Mouse (Mus musculus): ENCODE measurements around the gene Parp6. TPM values are rescaled to one million over a fixed set of nuclear protein-coding genes. Genes with fewer than 3 reads are reported as not detected.
A peak's percentile ranks its signal among the peaks of the same experiment; 100 is the strongest.

Parp6 gene
- total and polyA plus RNA-seq, 3 experiments = 4.4 to 5.7 (median 4.6) TPM

DNA sequence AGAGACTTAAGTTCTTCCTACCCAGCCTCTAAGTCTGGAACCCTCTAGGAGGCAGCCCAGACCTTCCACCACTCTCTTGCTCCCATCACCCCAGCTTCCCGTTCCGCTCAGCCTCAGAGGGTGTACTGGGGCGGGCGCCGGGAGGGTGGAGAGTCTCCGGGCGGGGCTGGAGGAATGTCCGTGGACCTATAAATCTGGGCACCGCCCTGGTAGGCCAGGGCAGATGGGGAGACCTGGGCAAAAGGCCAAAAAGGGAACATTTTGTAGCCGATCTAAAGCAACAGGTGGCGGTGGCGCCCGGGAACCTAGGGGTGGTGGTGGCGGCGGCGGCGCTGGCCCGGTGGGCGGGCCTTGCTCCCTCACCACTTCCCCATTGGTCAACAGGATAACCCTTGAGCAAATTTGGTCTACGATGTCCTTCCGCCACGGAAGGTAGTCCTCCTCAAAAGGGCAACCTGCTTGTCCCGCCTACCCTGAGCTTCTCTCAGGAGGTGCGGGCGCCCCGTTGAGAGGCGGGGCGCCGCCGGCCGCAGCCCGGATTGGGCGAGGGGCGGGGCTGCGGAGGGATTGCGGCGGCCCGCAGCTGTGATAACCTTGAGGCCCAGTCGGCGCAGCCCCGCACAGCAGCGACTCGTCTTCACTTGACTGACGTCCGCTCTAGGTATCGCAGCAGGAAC, 39.0 kb downstream of the Parp6 start, which contains the start of gene Pkm (continued):
- TF ChIP-seq ZNF384 (IDR thresholded peaks at IDR 0.05; ENCODE audit: low read depth, low read length) (no peak), RAD21 (IDR thresholded peaks at IDR 0.05; ENCODE audit: low read depth, low read length) (peak; percentile 24), RCOR1 (conservative IDR thresholded peaks at IDR 0.05; ENCODE audit: low read depth, low read length) (no peak), SIN3A (IDR thresholded peaks at IDR 0.05; ENCODE audit: low read length) (no peak; the same call in 1 of the 2 replicates), JUND (conservative IDR thresholded peaks at IDR 0.05; ENCODE audit: low read depth, low read length) (no peak), USF2 (conservative IDR thresholded peaks at IDR 0.05; ENCODE audit: low read depth, low read length) (no peak), TCF12 (IDR thresholded peaks at IDR 0.05; ENCODE audit: low read depth, low read length) (peak; percentile 98), BHLHE40 (IDR thresholded peaks at IDR 0.05; ENCODE audit: low read depth, low read length) (peak; percentile 14; the same call in 1 of the 2 replicates), POLR2AphosphoS2 (IDR thresholded peaks at IDR 0.05; ENCODE audit: low read depth, low read length) (peak; percentile 98), HCFC1 (IDR thresholded peaks at IDR 0.05; ENCODE audit: low read depth, low read length) (peak; percentile 69)

DNA sequence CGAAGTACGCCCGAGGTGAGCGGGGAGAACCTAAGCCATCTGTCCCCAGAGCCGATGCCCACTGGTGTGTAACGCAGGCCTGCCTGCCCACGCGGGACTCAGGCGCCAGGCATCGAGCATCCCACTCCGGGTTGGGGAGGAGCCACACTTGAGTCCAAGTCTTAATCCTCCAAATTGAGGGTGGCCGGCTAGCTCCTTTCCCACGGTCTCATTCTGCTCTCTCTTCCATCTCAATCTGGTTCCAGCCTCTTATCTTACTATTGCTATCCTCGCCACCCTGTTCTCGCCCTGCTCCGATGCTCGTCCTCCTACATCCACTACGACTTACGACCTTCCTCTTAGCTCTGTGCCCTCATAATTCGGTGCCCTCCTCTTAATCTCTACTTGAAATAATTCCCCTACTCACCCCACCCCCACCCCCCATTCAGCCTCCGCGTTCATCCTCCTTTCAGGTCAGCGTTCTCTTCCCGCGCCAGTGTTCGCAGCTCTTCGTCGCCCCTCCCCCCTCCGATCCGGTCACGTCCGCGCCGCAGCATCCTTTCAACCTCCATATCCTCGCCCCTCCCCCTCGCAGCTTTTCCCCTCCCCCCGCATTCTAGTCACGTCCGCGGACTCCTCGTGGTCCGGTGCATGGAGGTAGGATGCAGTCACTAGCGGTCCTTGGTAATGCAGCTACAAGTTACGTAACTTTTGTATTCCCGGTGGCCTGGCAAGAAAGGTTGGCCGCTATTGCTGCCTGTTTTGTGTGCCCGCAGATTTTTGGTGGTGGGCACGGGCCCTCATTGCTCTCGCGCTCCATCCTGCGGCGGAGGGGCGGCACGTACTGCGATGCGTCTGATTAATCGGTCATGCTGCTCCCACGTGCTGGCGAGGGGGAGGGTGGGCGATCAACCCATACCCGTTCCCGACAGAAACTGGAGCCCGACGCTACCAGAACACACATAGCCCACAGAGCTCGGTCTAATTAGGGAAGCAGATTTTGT, 39.8 kb downstream of the Parp6 start:
- DNase-seq (ENCODE audit: extremely low read depth) = peak; percentile 90
- Histone ChIP-seq H3K9ac (ENCODE audit: insufficient read depth, low read depth) (peak overlapping the region; percentile 81), H3K4me2 (ENCODE audit: insufficient read depth, low read depth, poor library complexity, severe bottlenecking) (peak overlapping the region; percentile 96), H3K27me3 (replicated peaks) (no peaks in the 10 kb centered on the region), H3K36me3 (replicated peaks in 1 of 2; ENCODE audit: control insufficient read depth in 1 of 2, insufficient read depth in 1 of 2, low read length in 1 of 2) (peaks cover 7 to 29% of the 10 kb centered on the region in 2 experiments), H3K79me2 (replicated peaks; ENCODE audit: control insufficient read depth, extremely low read depth, insufficient read depth, poor library complexity, severe bottlenecking) (peaks cover 51% of the 10 kb centered on the region), H3K4me3 (replicated peaks in 1 of 3; ENCODE audit: low read depth in 2 of 3, low read length in 2 of 3, poor library complexity in 1 of 3) (peak overlapping the region; percentile 81 to 98 (median 88)), H3K4me1 (ENCODE audit: control insufficient read depth in 1 of 2, insufficient read depth in 2 of 2) (peaks cover 7 to 43% of the 10 kb centered on the region in 2 experiments), H3K27ac (ENCODE audit: insufficient read depth, low read depth) (peak overlapping the region; percentile 82), H3K9me3 (replicated peaks; ENCODE audit: low read length) (no peaks in the 10 kb centered on the region)
- dilution Hi-C loops (cut with MboI; ENCODE audit: extremely low pct_ligation_motif_present, extremely low pct_unique_long_range_greater_than_20kb, low sequenced_read_pairs) (no loop called here), in situ Hi-C loops (cut with MboI; ENCODE audit: low pct_ligation_motif_present, low pct_unique_long_range_greater_than_20kb, low sequenced_read_pairs) (no loop called here)
- TF ChIP-seq GABPA (IDR thresholded peaks at IDR 0.05; ENCODE audit: insufficient replicate concordance, low read depth, low read length) = no peak
- TF ChIP-seq ZKSCAN1 (IDR thresholded peaks at IDR 0.05; ENCODE audit: borderline replicate concordance, low read depth, low read length) = no peak
- TF ChIP-seq ZNF384 (IDR thresholded peaks at IDR 0.05; ENCODE audit: low read depth, low read length) = no peak
- TF ChIP-seq MAX (IDR thresholded peaks at IDR 0.05; ENCODE audit: low read length) = peak; percentile 92
- TF ChIP-seq NELFE (IDR thresholded peaks at IDR 0.05; ENCODE audit: low read depth, low read length) = 0 out of 2 replicates have a peak, but pooled peaks have one; percentile 45
- TF ChIP-seq ELF1 (IDR thresholded peaks at IDR 0.05; ENCODE audit: low read depth, low read length) = no peak
- peak; percentile 89 for TF ChIP-seq MYC (IDR thresholded peaks at IDR 0.05; ENCODE audit: low read depth, low read length)
- peak; percentile 97 for TF ChIP-seq MXI1 (IDR thresholded peaks at IDR 0.05; ENCODE audit: low read depth, low read length)
- 0 out of 2 replicates have a peak, but pooled peaks have one; percentile 23 for TF ChIP-seq HCFC1 (IDR thresholded peaks at IDR 0.05; ENCODE audit: low read depth, low read length)
- no peak; the same call in 1 of the 2 replicates for TF ChIP-seq USF1 (IDR thresholded peaks at IDR 0.05; ENCODE audit: low read depth, low read length)
- TF ChIP-seq NRF1 (IDR thresholded peaks at IDR 0.05; ENCODE audit: low read depth, low read length) = no peak
- TF ChIP-seq MAFK (IDR thresholded peaks at IDR 0.05; ENCODE audit: insufficient replicate concordance, low read length) = peak; percentile 19; the same call in 1 of the 2 replicates
- peak; percentile 89 for TF ChIP-seq SIN3A (IDR thresholded peaks at IDR 0.05; ENCODE audit: low read length)
- no peak; the same call in 1 of the 2 replicates for TF ChIP-seq MAZ (IDR thresholded peaks at IDR 0.05; ENCODE audit: low read depth, low read length)
- no peak for TF ChIP-seq PAX5 (IDR thresholded peaks at IDR 0.05; ENCODE audit: low read length)
- TF ChIP-seq POLR2AphosphoS2 (IDR thresholded peaks at IDR 0.05; ENCODE audit: low read depth, low read length) = peak; percentile 62; the same call in 1 of the 2 replicates
- no peak for TF ChIP-seq JUND (conservative IDR thresholded peaks at IDR 0.05; ENCODE audit: low read depth, low read length)
- TF ChIP-seq RCOR1 (conservative IDR thresholded peaks at IDR 0.05; ENCODE audit: low read depth, low read length) = 0 out of 2 replicates have a peak, but pooled peaks have one; percentile 27
- no peak for TF ChIP-seq ZC3H11A (IDR thresholded peaks at IDR 0.05; ENCODE audit: low read depth, low read length)
- no peak for TF ChIP-seq TBP (conservative IDR thresholded peaks at IDR 0.05; ENCODE audit: low read depth, low read length)
- TF ChIP-seq ZMIZ1 (IDR thresholded peaks at IDR 0.05; ENCODE audit: low read depth, low read length) = no peak; the same call in 1 of the 2 replicates
- TF ChIP-seq E2F4 (IDR thresholded peaks at IDR 0.05; ENCODE audit: insufficient replicate concordance, low read depth, low read length) = no peak
- TF ChIP-seq MEF2A (IDR thresholded peaks at IDR 0.05; ENCODE audit: borderline replicate concordance, low read depth, low read length) = peak; percentile 19
- peak in 1 of 2 experiments; percentile 41; a peak in 2 of 4 replicates for TF ChIP-seq CTCF (conservative IDR thresholded peaks at IDR 0.05 in 1 of 2, IDR thresholded peaks at IDR 0.05 in 1 of 2; ENCODE audit: low read depth in 2 of 2, low read length in 2 of 2)
- no peak; the same call in 1 of the 2 replicates for TF ChIP-seq EP300 (IDR thresholded peaks at IDR 0.05; ENCODE audit: low read length)
- TF ChIP-seq BHLHE40 (IDR thresholded peaks at IDR 0.05; ENCODE audit: low read depth, low read length) = peak; percentile 94
- no peak for TF ChIP-seq SMC3 (IDR thresholded peaks at IDR 0.05; ENCODE audit: low read depth, low read length)
- peak; percentile 45 for TF ChIP-seq ETS1 (conservative IDR thresholded peaks at IDR 0.05; ENCODE audit: low read depth, low read length)

Measured in CH12.LX (cell line).